Mouse (Mus musculus) MEL (cell line): ENCODE results near the gene Rorb.

Experiments
- CTCF ChIP-seq, 3 experiments: IDR thresholded peaks in 2 of 3; conservative IDR thresholded peaks in 1 of 3; 2 replicates each; pipeline ENCODE4 v1.5.1; 2011 to 2012; ENCODE audit warnings: low read length in 3 of 3, low read depth in 2 of 3, mild to moderate bottlenecking in 2 of 3, improper control_type of control experiment in 1 of 3, inconsistent platforms in 1 of 3, mixed read lengths in 1 of 3, moderate library complexity in 1 of 3; ENCODE audit not compliant: control insufficient read depth in 1 of 3, insufficient read depth in 1 of 3, poor library complexity in 1 of 3, severe bottlenecking in 1 of 3
- MXI1 ChIP-seq: IDR thresholded peaks from 2 replicates; pipeline ENCODE4 v1.6.1; 2011; ENCODE audit warnings: mild to moderate bottlenecking, low read depth, low read length, improper control_type of control experiment
- POLR2A ChIP-seq, 2 experiments: IDR thresholded peaks; 2 replicates each; pipeline ENCODE4 v1.6.1; 2011 to 2012; ENCODE audit warnings: low read length in 2 of 2, mild to moderate bottlenecking in 2 of 2, control low read depth in 1 of 2, improper control_type of control experiment in 1 of 2, low read depth in 1 of 2, moderate library complexity in 1 of 2; ENCODE audit not compliant: control insufficient read depth in 1 of 2, insufficient read depth in 1 of 2, poor library complexity in 1 of 2
- RAD21 ChIP-seq: IDR thresholded peaks from 2 replicates; pipeline ENCODE4 v1.6.1; 2011; ENCODE audit warnings: mild to moderate bottlenecking, low read depth, low read length, improper control_type of control experiment
- UBTF ChIP-seq: IDR thresholded peaks from 2 replicates; pipeline ENCODE4 v1.6.1; 2012; ENCODE audit warnings: low read depth, mild to moderate bottlenecking, inconsistent platforms, low read length, improper control_type of control experiment, moderate library complexity, borderline replicate concordance; ENCODE audit not compliant: insufficient read depth

- TF ChIP-seq CTCF (IDR thresholded peaks at IDR 0.05 in 2 of 3, conservative IDR thresholded peaks at IDR 0.05 in 1 of 3; ENCODE audit: control insufficient read depth in 1 of 3, insufficient read depth in 1 of 3, low read depth in 2 of 3, low read length in 3 of 3, poor library complexity in 1 of 3, severe bottlenecking in 1 of 3), result no peak
- TF ChIP-seq UBTF, result no peak
- TF ChIP-seq RAD21, result no peak
- TF ChIP-seq POLR2A (IDR thresholded peaks at IDR 0.05; ENCODE audit: control insufficient read depth in 1 of 2, insufficient read depth in 1 of 2, low read depth in 1 of 2, low read length in 2 of 2, poor library complexity in 1 of 2), result no peak
- no peak for TF ChIP-seq MXI1
These were observed 2.2 kb downstream of the Rorb start for GRCm38 (mm10) chr19:19108596-19109381.
